Mouse (Mus musculus) liver, postnatal 0 days (tissue): ENCODE measurements at regions not wholly inside any gene's neighbourhood (a gene's known extent, or its start where the extent isn't known, plus 50 kb on each side); places are given as distances from the start of the nearest gene placed in this dataset.

Source experiments
- CTCF ChIP-seq: sonication (generic); IDR thresholded peaks from 2 replicates; pipeline ENCODE4 v1.5.1; 2016; ENCODE audit warnings: antibody characterized with exemption, low read depth
- EP300 ChIP-seq: IDR thresholded peaks from 2 replicates; pipeline ENCODE4 v1.6.1; 2016; ENCODE audit warnings: antibody characterized with exemption, low read depth, mild to moderate bottlenecking

- TF ChIP-seq EP300: no peak
- no peak for TF ChIP-seq CTCF
Measured at GRCm38 (mm10) chr1:142695179-142695578, 945.3 kb upstream of the B3galt2 start.
